Mouse (Mus musculus): ENCODE data around the gene 4930451I11Rik. TPM values are rescaled to one million over a fixed set of nuclear protein-coding genes. Genes with fewer than 3 reads are reported as not detected.

4930451I11Rik gene
- polyA plus RNA-seq, 1 experiment from 2014 or later = not detected

- Histone ChIP-seq H3K36me3 (ENCODE audit: control insufficient read depth, insufficient read depth, low read length) (peaks cover 13% of the 10 kb centered on the region), H3K27me3 (ENCODE audit: control insufficient read depth, insufficient read depth, low read length) (no peaks in the 10 kb centered on the region), H3K4me3 (ENCODE audit: low read depth, low read length) (peak within 1 kb of the TSS; percentile 60), H3K9ac (ENCODE audit: low read length) (peak within 1 kb of the TSS; percentile 70), H3K4me2 (ENCODE audit: low read depth) (peak within 1 kb of the TSS; percentile 85), H3K9me3 (ENCODE audit: control insufficient read depth, low read length) (no peaks in the 10 kb centered on the region), H3K27ac (ENCODE audit: low read depth, low read length) (peak within 1 kb of the TSS; percentile 78), H3K4me1 (ENCODE audit: control insufficient read depth, insufficient read depth, low read length) (peaks cover 22% of the 10 kb centered on the region)
- DNase-seq (ENCODE audit: low spot score) (peak; percentile 96), ATAC-seq (ENCODE audit: insufficient read depth, low FRiP score, low TSS enrichment) (peak; percentile 81)
- WGBS = 2% methylated on average over 42 of the region's 42 CpGs
Measured at GRCm38 (mm10) chr7:126861429-126862130, 30.1 kb upstream of the 4930451I11Rik start, which contains the start of gene Hirip3. Gene Hirip3, plus strand, starts transcription at chr7:126861972.

DNA sequence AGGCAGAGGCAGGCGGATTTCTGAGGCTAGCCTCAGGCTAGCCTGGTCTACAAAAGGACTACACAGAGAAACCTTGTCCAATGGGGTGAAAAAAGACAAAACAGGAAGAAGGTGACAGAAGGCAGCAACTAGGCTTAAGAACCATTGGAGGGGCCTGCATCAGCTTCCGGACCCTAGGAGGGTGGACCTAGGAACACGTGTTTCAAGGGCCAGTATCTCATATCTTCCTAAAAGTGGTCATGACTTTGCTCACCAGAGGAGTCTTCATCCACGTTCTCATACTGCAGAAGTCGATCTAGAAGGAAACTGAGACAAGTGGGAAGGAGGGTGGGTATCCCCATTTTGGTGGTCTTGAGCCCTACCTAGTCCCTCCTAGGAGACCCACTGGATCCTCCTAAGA, 29.5 kb upstream of the 4930451I11Rik start:
- peak overlapping the region; percentile 60 for H3K4me3 ChIP-seq (ENCODE audit: low read depth, low read length)

GRCm38 (mm10) chr7:126856741-126857420, 25.4 kb upstream of the 4930451I11Rik start:
- peaks cover 15% of the 10 kb centered on the region for H3K36me3 ChIP-seq (ENCODE audit: control insufficient read depth, insufficient read depth, low read length)

More for the DNA sequence above, 29.5 kb upstream of the 4930451I11Rik start:
- H3K4me1 ChIP-seq (ENCODE audit: control insufficient read depth, insufficient read depth, low read length) = peaks cover 22% of the 10 kb centered on the region
- H3K9ac ChIP-seq (ENCODE audit: low read length) = peak overlapping the region; percentile 70
- ATAC-seq (ENCODE audit: insufficient read depth, low FRiP score, low TSS enrichment) (no peak), DNase-seq (ENCODE audit: low spot score) (no peak)
- no peaks in the 10 kb centered on the region for H3K27me3 ChIP-seq (ENCODE audit: control insufficient read depth, insufficient read depth, low read length)
- no peaks in the 10 kb centered on the region for H3K9me3 ChIP-seq (ENCODE audit: control insufficient read depth, low read length)
- H3K27ac ChIP-seq (ENCODE audit: low read depth, low read length) = no peak overlapping the region
- peak overlapping the region; percentile 85 for H3K4me2 ChIP-seq (ENCODE audit: low read depth)
- peaks cover 8% of the 10 kb centered on the region for H3K36me3 ChIP-seq (ENCODE audit: control insufficient read depth, insufficient read depth, low read length)
- 68% methylated on average over 5 of the region's 5 CpGs for WGBS

DNA sequence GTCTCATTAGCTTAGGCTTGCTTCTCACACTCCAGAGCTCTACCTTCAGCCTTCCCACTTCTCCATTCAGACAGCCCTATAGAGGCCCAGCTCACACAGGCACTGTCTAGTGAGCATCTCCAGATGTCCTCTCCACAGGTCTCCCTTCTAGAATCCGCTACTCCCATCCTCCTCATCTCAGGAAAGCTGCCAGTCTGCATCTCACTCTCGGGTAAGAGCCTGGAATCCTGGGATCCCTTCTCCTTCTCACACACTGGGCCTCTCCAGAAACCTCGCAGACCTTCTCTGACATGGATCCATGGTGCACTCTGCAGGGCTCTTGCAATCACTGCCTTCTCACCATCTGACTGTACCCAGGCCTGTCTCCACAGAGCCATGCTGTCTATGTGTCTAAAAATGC, 24.2 kb upstream of the 4930451I11Rik start:
- ATAC-seq (ENCODE audit: insufficient read depth, low FRiP score, low TSS enrichment) = no peak
- no peak overlapping the region for H3K4me2 ChIP-seq (ENCODE audit: low read depth)
- WGBS = 85% methylated on average over 3 of the region's 3 CpGs
- no peak overlapping the region for H3K4me3 ChIP-seq (ENCODE audit: low read depth, low read length)
- H3K4me1 ChIP-seq (ENCODE audit: control insufficient read depth, insufficient read depth, low read length) = no peaks in the 10 kb centered on the region; the same call in 1 of the 2 replicates
- H3K36me3 ChIP-seq (ENCODE audit: control insufficient read depth, insufficient read depth, low read length) = peaks cover 17% of the 10 kb centered on the region
- H3K27ac ChIP-seq (ENCODE audit: low read depth, low read length) = no peak overlapping the region
- DNase-seq (ENCODE audit: low spot score) = no peak
- no peaks in the 10 kb centered on the region for H3K9me3 ChIP-seq (ENCODE audit: control insufficient read depth, low read length)
- no peaks in the 10 kb centered on the region for H3K27me3 ChIP-seq (ENCODE audit: control insufficient read depth, insufficient read depth, low read length)
- no peak overlapping the region for H3K9ac ChIP-seq (ENCODE audit: low read length)

More at GRCm38 (mm10) chr7:126856741-126857420, 25.4 kb upstream of the 4930451I11Rik start:
- Histone ChIP-seq H3K9me3 (ENCODE audit: control insufficient read depth, low read length) (no peaks in the 10 kb centered on the region), H3K9ac (ENCODE audit: low read length) (no peak overlapping the region), H3K4me1 (ENCODE audit: control insufficient read depth, insufficient read depth, low read length) (peaks cover 4% of the 10 kb centered on the region; the same call in 1 of the 2 replicates), H3K4me3 (ENCODE audit: low read depth, low read length) (no peak overlapping the region), H3K4me2 (ENCODE audit: low read depth) (no peak overlapping the region), H3K27ac (ENCODE audit: low read depth, low read length) (no peak overlapping the region), H3K27me3 (ENCODE audit: control insufficient read depth, insufficient read depth, low read length) (no peaks in the 10 kb centered on the region)
- no peak for DNase-seq (ENCODE audit: low spot score)
- ATAC-seq (ENCODE audit: insufficient read depth, low FRiP score, low TSS enrichment) = no peak
- WGBS = 68% methylated on average over 9 of the region's 9 CpGs

DNA sequence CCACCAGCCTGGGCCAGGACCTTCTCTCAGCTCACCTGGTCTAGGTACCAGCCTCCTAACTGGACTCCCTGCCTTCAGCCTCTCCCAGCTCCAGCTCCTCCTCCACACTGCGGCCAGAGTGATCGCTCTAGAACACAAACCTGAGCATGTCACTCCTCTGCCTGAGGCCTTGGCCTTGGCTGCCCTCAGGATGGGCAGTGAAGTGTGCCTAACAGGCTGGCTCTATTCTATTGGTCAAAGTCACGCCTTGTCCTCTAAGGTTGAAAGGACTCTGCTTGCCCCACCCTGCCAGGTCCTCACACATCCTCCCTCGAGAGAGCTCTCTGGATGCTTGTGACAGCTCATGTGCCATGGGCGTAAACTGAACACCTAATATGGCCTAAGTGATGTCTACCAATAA, 22.0 kb upstream of the 4930451I11Rik start:
- no peaks in the 10 kb centered on the region for H3K9me3 ChIP-seq (ENCODE audit: control insufficient read depth, low read length)
- H3K4me3 ChIP-seq (ENCODE audit: low read depth, low read length) = no peak overlapping the region
- H3K9ac ChIP-seq (ENCODE audit: low read length) = no peak overlapping the region
- no peak for ATAC-seq (ENCODE audit: insufficient read depth, low FRiP score, low TSS enrichment)
- no peak for DNase-seq (ENCODE audit: low spot score)
- peaks cover 3% of the 10 kb centered on the region for H3K4me1 ChIP-seq (ENCODE audit: control insufficient read depth, insufficient read depth, low read length)
- WGBS = 88% methylated on average over 5 of the region's 5 CpGs
- no peak overlapping the region for H3K4me2 ChIP-seq (ENCODE audit: low read depth)
- H3K27ac ChIP-seq (ENCODE audit: low read depth, low read length) = no peak overlapping the region
- H3K27me3 ChIP-seq (ENCODE audit: control insufficient read depth, insufficient read depth, low read length) = peaks cover 11% of the 10 kb centered on the region
- peaks cover 14% of the 10 kb centered on the region for H3K36me3 ChIP-seq (ENCODE audit: control insufficient read depth, insufficient read depth, low read length)

DNA sequence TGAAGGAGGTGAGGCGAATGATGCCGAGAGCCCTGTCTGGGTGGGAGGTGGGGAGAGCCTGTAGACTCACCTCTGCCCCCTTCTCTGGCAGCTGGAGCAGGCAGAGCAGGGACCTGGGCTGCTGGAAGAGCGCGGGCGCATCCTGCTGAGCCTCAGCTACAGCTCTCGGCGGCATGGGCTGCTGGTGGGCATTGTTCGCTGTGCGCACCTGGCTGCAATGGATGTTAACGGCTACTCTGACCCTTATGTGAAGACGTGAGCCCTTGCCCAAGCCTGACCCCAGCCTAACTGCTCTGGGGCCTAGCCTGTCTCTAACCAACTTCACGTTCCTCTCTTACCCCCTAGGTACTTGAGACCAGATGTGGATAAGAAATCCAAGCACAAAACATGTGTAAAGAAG, 19.8 kb upstream of the 4930451I11Rik start:
- no peak for DNase-seq (ENCODE audit: low spot score)
- H3K27ac ChIP-seq (ENCODE audit: low read depth, low read length) = no peak overlapping the region
- H3K27me3 ChIP-seq (ENCODE audit: control insufficient read depth, insufficient read depth, low read length) = peaks cover 15% of the 10 kb centered on the region
- H3K4me3 ChIP-seq (ENCODE audit: low read depth, low read length) = no peak overlapping the region
- H3K4me1 ChIP-seq (ENCODE audit: control insufficient read depth, insufficient read depth, low read length) = peaks cover 12% of the 10 kb centered on the region
- H3K4me2 ChIP-seq (ENCODE audit: low read depth) = no peak overlapping the region
- peaks cover 9% of the 10 kb centered on the region for H3K36me3 ChIP-seq (ENCODE audit: control insufficient read depth, insufficient read depth, low read length)
- no peak overlapping the region for H3K9ac ChIP-seq (ENCODE audit: low read length)
- 42% methylated on average over 12 of the region's 12 CpGs for WGBS
- H3K9me3 ChIP-seq (ENCODE audit: control insufficient read depth, low read length) = no peaks in the 10 kb centered on the region
- no peak for ATAC-seq (ENCODE audit: insufficient read depth, low FRiP score, low TSS enrichment)

- peaks cover 15% of the 10 kb centered on the region for H3K27me3 ChIP-seq (ENCODE audit: control insufficient read depth, insufficient read depth, low read length)
- WGBS = 98% methylated on average over 6 of the region's 6 CpGs
- H3K4me2 ChIP-seq (ENCODE audit: low read depth) = no peak overlapping the region
- DNase-seq (ENCODE audit: low spot score) (no peak), ATAC-seq (ENCODE audit: insufficient read depth, low FRiP score, low TSS enrichment) (no peak)
- H3K36me3 ChIP-seq (ENCODE audit: control insufficient read depth, insufficient read depth, low read length) = peaks cover 9% of the 10 kb centered on the region
- H3K9ac ChIP-seq (ENCODE audit: low read length) = no peak overlapping the region
- H3K9me3 ChIP-seq (ENCODE audit: control insufficient read depth, low read length) = no peaks in the 10 kb centered on the region
- no peak overlapping the region for H3K27ac ChIP-seq (ENCODE audit: low read depth, low read length)
- no peak overlapping the region for H3K4me3 ChIP-seq (ENCODE audit: low read depth, low read length)
- peaks cover 12% of the 10 kb centered on the region for H3K4me1 ChIP-seq (ENCODE audit: control insufficient read depth, insufficient read depth, low read length)
Measured at GRCm38 (mm10) chr7:126850161-126850560, 18.7 kb upstream of the 4930451I11Rik start.

DNA sequence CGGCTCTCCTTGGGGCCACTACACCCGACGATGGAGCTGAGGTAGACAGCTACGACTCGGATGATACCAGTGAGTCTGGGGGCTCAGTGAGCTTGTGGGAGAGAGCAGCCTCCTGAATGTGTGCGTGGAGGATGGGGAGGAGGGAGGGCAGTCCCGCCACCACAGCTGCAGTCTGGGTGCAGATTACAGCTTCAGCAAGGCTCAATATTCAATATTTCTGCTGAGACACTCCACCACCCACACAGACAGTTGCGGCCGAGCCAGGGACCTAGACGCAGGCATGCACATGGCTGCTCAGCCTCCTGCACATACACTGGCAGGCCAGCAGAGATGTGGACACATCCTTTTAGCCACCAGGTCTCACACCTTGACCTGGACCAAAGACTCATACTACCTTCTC, 17.4 kb upstream of the 4930451I11Rik start:
- Histone ChIP-seq H3K9me3 (ENCODE audit: control insufficient read depth, low read length) (no peaks in the 10 kb centered on the region), H3K9ac (ENCODE audit: low read length) (peak overlapping the region; percentile 65), H3K36me3 (ENCODE audit: control insufficient read depth, insufficient read depth, low read length) (peaks cover 9% of the 10 kb centered on the region), H3K4me3 (ENCODE audit: low read depth, low read length) (peak overlapping the region; percentile 60; the same call in 1 of the 2 replicates), H3K27me3 (ENCODE audit: control insufficient read depth, insufficient read depth, low read length) (peaks cover 15% of the 10 kb centered on the region), H3K4me2 (ENCODE audit: low read depth) (peak overlapping the region; percentile 100), H3K4me1 (ENCODE audit: control insufficient read depth, insufficient read depth, low read length) (peaks cover 12% of the 10 kb centered on the region), H3K27ac (ENCODE audit: low read depth, low read length) (no peak overlapping the region)
- ATAC-seq (ENCODE audit: insufficient read depth, low FRiP score, low TSS enrichment) (no peak), DNase-seq (ENCODE audit: low spot score) (no peak)
- 22% methylated on average over 10 of the region's 10 CpGs for WGBS

Measured in neural tube, embryonic 11.5 days (tissue).